Mouse (Mus musculus) spleen, adult 12 weeks (tissue): ENCODE data around the gene Rspo4.

Experiments
- DNase-seq: peaks from one replicate; pipeline ENCODE4 v3.0.0; 2022; ENCODE audit warnings: low spot score

Gene Rspo4

DNA sequence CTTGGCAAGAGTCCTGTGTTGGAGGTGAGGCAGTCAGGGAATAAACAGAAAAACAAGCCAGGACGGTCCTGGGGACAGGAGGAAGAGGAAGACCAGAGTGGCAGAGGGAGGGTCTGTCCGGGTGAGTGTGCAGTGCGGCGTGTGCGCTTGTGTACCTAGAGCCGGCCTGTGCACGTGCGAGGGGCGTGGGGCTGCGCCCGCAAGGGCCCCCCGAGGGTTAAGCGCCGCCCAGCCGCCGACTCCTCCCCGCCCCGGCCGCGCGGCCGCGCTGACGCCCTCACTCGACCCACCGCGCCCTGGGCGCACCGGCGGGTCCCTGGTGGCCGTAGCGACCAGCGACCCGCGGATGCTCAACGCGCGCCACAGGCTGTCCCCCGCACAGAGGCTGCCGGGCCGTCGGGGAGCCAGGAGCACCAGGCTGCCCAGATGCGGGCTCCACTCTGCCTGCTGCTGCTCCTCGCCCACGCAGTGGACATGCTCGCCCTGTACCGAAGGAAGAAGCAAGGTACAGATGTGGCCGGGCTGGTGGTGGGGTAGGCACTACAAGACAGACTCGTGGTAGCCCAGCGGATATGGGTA, at the start of gene Rspo4:
Gene Rspo4, plus strand, starts transcription at position 280 of the 579 bp plus-strand sequence.
- DNase-seq = no peak

DNA sequence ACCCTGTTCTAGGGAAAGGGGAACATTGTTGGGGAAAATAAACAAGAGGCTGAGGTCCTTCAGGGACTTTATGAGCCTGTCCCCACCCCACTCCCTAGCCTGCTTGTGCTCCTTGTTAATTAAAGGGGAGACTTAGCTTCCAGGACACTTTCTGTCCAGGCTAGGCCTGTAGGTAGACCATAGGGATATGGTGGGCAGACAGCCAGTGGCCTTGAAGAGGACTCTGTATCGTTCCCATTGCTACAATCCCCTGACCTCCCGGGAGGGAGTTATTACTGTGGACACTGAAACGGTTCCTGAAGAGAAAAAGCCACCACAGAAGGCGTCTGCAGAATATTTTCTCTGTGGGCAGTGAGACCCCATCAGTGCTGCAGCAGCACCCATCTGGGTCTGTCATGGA, 27.1 kb upstream of the Rspo4 start:
- DNase-seq = no peak

DNA sequence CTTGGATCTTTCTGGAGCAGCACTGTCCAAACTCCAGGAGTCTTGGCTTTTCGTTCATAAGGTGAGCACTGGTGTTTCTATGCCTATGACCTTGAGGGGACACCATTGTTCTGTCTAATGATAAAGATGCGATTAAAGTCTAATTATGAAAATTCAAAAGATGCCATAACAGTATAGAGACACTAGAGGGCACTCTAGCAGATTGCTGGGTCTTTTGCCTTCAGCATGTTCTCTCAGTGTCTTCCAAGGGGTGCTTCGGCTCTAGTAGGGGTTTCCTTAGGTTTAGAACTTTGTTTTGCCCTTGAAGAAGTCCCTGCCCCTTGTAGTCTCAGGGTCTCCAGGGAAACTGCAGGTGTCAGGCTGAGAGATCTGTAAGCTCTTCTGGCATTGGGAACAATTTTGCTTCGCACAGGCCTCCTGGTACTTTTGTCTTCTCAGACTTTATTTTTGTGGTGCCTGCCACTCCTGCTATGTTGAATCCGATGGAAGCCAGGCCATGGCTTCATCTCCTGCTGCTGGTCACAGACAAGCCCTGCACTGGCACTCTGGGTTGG, 19.6 kb downstream of the Rspo4 start:
- DNase-seq = no peak

DNA sequence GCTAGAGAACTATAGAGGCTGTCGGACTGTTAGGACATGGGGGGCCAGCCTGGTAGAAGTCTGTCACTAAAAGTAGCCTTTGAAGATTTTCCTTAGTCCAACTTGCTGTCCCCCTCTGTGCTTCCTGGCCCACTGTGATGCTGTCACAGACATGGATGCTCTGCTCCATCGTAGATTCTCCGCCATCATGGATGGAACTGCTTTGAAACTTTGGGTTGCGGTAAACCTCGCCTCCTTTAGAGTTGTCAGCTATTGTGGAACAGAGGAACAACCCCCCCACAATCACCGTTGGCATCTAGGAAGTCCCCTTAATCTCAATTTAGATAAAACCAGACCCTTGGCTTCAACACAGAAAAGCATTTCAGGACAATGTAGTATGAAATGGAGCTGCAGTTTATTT, 22.2 kb downstream of the Rspo4 start:
- DNase-seq = no peak

DNA sequence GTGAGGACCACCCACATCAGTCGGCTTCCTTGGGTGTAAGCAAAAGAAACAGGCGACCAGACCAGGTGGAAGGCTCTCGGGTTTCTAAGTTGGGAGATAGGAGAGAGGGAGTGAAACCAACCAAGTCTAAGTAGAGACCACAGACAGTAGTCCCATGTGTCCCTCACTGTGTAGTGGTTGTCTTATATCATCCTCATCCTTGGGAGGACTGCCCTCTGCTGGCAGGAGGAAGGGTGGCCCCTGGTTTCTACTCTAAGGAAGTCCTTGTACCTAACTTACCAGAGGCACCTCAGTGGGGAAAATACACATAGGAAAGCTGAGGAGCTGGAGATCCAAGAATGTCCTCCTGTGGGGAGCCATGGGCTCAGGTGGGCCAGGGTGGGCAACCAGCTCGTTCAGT, 23.8 kb downstream of the Rspo4 start:
- no peak for DNase-seq

DNA sequence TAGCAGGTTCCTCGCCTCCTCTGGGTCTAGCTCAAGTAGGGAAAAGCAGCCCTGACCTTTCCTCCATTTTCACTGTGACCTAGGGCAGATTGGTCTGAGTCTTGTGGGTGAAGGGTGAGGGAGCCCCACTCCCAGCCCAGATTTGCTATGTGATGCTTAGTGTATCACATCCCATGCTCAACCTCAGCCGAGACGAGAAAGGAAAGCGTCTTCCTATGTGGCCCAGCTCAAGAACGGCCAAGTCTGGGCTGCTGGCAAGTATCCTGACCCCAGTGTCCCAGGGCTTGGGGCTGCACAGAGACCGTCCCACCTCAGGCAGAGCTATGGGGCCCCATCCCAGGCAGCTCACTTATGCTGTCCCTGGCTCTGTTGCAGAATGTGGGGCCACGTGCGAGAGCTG, 25.5 kb downstream of the Rspo4 start:
- DNase-seq = no peak

DNA sequence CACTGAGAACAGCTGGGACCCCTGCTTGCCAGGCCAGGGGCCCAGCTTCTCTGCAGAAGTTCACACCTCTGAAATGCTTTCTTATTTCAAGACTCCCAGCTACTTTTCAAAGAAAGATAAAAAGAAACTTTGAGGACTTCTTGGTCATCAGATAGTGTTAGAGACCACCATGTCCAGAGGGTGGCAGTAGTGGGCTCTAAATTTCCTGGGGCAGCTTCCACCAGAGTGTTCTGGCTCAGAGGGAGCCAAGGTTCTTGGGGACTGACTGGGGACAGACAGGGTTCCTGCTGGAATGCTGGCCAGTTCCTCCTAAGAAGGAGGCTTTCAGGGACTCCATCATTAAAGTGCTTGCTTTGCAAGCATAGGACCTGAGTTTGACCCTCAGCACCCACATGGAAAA, 31.8 kb downstream of the Rspo4 start:
- no peak for DNase-seq

DNA sequence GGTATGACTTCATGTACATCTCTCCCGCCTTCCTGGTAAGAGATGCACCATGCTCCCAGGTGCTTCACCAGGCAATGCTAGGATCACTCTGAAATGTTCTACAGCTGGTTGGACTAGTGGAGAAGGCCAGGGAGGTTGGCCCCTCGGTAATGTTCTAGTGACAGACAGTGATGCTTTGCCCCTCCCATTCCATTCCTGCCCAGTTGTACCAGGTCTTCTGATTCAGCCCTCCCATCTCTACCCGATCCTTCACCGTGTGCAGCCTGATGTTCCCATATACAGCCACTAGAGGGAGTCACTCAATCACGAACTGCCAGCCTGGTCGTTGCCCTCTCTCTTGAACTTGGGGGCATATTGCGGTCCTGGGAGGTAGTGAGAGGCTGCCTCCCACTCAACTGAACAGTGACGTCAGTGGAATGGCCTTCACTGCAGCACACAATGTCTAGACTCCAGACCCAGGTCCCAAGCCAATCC, 33.3 kb downstream of the Rspo4 start:
- DNase-seq = no peak

DNA sequence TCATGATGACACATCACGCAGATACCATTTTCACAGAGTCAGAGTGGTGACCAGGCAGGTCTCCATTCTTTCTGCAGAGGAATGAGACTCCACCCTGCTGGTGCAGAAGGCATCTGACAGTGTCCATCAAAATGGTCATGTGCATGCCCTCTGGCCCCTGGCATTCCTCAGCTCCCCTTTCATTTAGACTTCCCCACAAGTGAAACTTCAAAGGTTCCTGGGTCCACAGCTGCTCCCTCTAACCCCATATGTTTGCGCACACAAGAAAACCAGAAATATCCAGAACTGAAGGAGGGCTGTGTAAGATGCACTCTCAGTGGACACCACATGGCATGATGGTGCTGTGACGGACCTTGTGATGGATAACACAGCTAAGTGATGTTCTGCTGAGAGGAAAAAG, 35.9 kb downstream of the Rspo4 start:
- DNase-seq = no peak

DNA sequence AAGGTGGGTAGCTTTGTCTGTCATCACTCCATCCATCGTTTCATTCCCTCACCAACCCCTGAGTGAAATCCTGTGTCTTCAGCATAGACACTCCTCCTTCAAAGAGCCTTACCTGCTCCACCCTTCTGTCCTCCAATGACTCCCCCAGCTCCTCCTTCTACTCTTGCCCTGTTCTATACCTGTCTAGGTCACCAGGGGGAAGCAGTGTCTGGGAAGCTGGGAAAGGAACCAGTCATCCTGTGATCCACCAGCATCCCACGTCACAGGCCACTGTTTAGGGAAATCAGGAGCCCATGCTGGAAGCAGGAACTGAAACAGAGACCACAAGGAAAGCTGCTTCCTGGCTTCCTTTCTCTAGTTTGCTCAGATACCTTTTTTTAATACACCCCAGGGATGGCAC, 37.0 kb downstream of the Rspo4 start:
- DNase-seq = no peak

DNA sequence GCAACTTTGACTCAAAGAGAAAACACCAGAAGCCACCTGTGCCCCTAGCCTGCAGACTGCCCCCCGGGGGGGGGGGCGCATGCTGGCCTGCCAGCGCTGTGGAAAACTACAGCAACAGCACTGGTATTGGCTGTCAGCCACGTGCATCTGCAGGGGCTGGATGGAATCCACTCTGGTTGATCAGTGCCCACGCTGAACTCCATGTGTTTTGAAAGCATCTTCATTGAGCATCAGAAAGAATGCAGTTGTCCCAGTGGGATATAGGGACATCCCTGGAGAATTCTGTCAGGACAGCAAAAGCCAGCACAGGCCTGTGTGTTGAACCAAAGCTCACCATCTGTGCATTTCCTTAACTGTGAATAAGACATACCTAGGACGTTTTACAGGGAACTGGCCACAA, 48.3 kb downstream of the Rspo4 start:
- no peak for DNase-seq

DNA sequence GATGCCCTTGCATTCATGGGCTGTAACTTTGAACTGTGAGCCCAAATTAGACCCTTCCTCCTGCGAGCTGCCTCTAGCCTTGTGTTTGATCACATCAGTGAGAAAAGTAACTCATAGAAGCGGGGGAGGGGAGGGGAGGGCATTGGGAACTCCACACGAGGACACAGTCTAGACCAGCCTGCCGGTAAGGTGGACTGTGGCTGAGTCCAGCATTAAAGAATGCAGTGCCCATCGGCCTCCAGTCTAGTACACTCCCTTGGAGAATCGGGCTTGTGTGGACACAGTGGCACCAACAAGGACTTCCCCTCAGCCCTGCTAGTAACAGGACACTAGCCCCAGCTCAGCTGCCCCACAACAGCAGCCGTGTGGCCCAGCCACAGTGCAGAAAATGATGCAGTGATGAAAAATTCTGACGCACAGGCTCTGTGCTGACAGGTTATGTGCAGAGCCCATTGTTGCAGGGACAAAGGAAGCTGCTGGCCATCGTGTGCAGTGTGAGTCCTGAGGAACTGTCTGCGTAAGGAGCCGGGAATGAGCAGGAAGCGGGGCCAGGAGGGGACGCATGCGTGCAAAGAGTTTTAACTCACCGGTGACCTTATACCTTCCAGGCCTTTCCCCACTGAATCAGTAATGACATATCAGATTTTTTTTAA, 50.5 kb downstream of the Rspo4 start:
- DNase-seq = no peak

DNA sequence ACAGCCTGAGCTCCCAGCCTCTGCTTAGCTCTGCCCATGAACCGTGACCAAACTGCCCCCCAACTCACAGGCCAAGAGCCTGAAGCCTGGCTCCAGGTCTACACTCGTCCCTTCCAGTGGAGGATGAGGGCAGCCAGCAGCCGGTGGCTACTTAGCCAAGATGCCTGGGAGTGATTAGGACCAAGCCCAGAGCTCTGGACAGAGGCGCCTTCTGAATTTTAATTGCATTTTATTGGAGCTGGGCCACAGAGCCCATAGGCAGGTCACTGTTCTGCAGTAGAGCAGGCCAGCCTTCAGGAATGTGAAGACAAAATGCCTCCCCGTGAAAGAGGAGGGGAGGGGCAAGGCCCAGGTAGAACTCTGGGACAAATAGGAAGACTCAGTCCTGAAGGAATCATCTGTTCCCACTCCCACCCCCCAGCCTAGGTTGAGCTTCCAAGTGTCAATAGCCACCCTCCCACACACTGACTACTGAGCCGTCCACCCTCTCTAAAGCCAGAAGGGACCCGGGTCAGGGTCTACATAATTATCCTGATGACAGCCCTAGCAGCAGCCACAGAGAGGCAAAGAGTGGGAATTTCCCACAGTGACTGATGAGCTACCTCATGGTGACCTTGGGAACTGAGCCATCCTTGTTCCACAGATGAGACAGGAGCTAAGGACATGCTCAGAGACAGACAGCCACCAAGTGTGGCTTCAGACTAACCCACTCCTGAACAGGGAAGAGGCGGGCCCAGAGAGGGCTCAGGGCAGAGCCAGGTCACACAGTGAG, 51.7 kb downstream of the Rspo4 start:
- no peak for DNase-seq

DNA sequence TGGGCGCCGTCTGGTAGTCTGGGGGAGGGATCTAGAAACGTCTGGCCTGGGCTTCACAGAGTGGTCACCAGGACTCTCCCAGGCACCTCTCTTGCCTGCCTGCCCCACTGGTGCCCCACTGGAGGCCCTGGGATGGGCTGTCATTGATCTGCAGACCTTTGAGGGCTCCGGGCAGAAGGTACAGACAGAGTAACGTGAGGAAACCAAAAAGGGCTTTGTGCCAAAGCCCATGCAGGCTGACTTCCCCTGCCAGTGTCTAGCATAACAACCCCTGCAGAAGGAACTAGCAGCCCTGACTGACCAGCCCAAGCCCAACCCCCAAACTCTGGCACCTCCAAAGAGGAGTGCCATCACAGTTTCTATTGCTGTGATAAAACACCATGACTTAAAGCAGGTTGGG, 53.2 kb downstream of the Rspo4 start:
- DNase-seq = no peak

DNA sequence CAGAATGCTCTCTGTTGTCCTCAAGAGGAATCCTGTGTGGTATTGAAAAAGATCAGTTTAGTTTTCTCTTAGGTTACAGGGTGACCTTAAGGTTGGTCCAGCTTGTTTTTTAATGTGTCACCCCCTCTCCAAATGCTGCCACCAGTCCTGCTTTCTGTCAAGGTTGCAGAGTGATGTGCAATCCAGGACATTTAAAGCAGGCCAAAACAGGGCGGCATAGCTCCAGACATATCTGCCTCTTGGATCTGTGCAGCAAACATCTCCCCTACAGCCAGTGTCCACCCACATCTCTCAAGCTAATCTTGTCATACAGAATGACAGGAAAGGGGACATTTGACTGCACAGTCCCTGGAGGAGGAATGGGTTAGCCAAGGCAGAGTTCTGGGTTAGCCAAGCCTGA, 55.4 kb downstream of the Rspo4 start:
- no peak for DNase-seq

DNA sequence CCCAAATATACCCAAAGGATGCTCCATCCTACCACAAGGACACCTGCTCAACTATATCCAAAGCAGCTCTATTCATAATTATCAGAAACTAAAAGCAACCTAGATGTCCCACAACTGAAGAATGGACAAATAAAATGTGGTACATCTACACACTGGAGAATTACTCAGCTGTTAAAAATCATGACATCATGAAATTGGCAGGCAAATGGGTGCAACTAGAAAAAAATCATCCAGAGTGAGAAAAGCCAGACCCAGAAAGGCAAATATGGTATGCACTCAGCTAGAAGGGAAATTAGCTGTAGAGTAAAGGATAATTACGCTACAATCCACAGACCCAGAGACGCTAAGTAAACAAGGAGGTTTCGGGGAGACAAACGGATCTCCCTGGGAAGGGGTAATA, 58.1 kb downstream of the Rspo4 start:
- DNase-seq = no peak

DNA sequence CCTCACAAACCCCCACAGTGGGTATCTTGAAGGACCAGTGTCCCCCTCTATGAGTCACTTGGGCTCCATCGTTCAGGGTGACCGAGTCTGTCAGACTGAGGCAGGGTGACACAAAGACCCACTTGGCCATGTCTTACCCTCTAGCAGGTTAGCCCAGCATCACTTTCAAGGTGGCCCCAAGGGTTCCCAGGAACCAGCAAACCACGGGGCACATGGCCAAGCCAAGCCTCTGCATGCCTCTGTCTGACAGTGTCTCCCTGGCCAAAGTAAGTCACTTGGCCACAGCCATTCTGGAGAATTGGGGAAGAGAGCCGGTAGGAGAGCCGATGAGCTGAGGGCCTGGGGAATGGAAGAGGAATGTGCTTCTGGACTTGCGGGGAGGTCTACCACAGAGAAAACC, 60.5 kb downstream of the Rspo4 start:
- no peak for DNase-seq

DNA sequence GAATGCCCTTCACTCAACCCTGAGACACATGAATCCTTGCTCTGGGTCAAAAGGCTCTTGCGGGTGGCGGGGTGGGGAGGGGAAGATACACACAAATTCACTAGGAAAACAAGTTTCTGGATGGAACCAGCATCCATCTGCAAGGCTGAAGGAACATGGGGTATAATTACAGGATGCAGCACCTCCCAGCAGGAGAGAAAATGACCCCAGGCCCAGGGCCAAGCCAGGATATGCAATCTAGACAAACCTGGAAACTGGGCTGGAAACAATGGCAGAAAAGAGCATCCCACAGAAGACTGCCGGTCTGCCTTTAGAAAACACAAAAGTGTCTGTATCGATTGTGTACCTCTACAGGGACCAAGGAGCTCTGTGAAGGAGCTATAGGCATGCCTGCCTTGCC, 61.2 kb downstream of the Rspo4 start:
- no peak for DNase-seq

DNA sequence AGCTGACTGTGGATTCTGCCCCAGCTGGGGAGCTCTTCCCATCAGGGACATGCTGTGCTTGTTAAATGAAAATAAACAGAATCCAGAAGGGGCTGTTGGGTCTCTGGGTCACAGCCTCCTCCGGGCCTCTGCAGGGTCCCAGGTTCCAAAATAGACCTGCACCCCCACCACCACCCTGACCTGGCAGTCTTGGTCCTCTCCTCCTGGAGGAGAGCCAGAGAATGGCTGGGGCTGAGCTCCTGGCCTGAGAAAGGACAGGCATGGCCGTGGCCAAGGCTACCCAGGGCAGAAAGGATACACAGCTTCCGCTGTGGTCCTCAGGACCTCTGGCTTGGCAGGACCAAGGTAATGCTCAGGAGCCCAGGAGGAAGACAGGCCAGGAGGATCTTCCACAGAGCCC, 61.9 kb downstream of the Rspo4 start:
- DNase-seq = no peak

DNA sequence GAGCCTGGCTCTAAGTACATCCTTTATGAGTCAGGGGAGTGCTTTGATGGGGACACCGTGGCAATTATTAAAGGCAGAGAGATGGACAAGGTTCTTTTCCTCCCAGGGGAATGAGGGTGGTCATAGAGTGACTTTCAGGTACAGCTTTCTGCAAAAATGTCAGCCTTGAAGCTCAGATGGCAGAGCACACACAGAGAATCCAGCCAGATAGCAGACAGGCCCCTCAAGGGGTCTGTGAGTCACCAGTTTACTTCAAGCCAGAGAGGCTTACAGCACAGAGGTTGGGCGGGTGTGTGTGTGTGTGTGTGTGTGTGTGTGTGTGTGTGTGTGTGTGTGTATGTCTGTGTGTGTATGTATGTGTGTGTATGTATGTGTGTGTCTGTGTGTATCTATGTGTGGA, 64.3 kb downstream of the Rspo4 start:
- no peak for DNase-seq

DNA sequence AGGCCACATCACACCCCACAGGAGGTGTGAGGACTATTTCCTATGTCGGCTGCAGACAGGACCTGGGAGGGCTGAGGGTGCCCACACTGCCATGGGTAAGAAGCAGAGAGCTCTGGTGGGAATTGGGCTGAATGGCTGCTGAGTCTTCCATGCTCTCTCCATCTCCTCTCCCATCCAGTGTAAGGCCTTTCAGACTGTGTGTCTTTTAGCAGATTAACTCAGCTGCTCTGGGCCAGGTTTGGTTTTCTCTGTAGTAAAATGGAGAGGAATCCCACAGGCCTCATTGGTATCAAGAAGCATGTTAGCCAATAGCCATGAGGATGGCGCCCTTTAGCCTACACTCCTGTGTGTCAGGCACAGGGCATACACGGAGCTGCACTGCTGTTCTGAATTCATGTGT, 66.7 kb downstream of the Rspo4 start:
- no peak for DNase-seq

DNA sequence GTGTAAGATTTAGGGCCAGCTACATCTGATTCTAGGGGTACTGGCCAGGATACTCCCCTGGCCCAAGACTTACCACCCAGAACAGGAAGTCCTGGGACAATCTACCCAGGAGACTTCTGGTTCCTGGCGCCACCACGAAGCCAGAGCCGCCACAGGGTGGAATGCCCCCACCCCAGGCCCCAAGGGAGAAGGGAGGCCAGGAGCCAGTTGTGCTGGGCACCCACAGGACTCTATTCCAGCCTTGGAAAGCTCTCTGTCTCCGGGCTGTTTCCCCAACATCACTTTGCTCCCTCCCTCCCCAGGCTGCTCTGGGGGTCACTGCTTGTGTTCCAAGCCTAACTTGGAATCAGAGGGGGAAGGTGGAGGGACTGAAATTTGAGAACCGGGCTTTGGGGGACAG, 67.8 kb downstream of the Rspo4 start:
- DNase-seq = no peak

DNA sequence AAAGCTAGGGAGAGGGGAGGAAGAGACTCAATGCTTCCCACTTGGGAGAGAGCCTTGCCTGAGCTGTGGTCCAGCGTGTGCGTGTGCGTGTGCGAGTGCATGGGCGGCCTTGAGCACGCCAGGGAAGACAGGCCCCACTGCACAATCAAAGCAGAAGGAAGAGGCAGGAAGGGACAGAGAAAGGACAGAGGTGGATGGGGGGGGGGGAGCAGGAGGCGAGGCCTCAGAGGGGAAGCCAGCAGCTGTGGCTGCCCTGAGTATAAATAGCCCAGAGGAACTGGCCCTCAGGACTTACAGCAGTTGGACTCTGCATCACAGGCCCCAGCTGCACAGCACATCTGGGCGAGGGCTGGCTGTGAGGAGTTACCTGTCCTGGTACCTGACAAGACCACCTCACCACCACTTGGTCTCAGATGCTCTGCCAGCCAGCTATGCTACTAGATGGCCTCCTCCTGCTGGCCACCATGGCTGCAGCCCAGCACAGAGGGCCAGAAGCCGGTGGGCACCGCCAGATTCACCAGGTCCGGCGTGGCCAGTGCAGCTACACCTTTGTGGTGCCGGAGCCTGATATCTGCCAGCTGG, 68.3 kb downstream of the Rspo4 start, which contains the start of gene Angpt4:
Gene Angpt4, plus strand, starts transcription at position 292 of the 582 bp plus-strand sequence.
- no peak for DNase-seq
